Mouse (Mus musculus) liver, postnatal 0 days (tissue): ENCODE data around the gene Pde11a.

Source experiments
- CTCF ChIP-seq: sonication (generic); IDR thresholded peaks from 2 replicates; pipeline ENCODE4 v1.5.1; 2016; ENCODE audit warnings: antibody characterized with exemption, low read depth
- EP300 ChIP-seq: IDR thresholded peaks from 2 replicates; pipeline ENCODE4 v1.6.1; 2016; ENCODE audit warnings: antibody characterized with exemption, low read depth, mild to moderate bottlenecking

DNA sequence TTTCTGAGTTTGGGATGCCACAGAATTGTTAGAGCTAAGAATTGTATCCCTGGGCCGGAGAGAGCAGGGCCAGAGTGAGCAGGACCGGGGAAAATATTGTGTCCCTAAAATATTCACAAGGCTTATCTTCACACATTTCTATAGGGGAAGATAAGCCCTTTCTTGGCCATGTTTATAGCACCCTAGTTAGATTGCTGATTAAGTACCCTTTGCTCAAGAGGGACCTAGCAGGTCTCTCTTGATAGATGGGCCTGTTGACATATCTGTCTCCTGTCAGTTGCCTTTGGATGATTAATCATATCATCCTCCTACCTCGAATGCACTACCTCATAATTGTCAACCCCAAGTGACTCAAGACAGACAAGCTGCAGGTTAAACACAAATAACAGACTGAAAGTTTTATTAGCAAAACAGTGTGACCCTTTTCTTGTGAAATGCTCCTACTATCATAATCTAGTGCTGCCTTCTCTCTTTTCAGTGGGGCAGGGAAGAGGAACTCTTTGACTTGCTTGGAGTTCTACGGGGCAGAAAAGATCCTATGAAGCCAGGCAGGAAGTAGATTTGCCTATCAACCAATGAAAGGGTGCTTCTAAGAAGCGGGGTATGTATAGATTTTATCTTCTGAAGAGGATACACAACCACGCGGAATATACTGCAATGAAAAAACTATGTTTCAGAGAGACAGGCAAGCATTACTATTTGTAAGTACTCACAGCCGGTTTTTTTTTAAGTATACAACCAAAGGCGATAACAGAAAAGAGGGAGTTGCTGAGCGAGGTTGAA, 100.7 kb downstream of the Pde11a start:
- TF ChIP-seq CTCF (no peak), EP300 (no peak)
